Mouse (Mus musculus) heart, embryonic 10.5 days (tissue): ENCODE results near the gene Actg2. TPM values are rescaled to one million over a fixed set of nuclear protein-coding genes. Genes with fewer than 3 reads are reported as not detected.
"Not testable (repeated sequence)": the region's sequence is repeated elsewhere in the genome, so short reads cannot be mapped to it uniquely, and the experiment has no call there.

Source experiments
- DNase-seq: peaks from one replicate; pipeline ENCODE4 v3.0.0-alpha.2; 2017; ENCODE audit warnings: low spot score
- H3K27ac ChIP-seq: fragments of 300-500 bp; sonication (generic); 2 replicates; pipeline ENCODE4 v1.5.1; 2016; ENCODE audit warnings: mild to moderate bottlenecking
- H3K27me3 ChIP-seq: fragments of 300-500 bp; sonication (generic); 2 replicates; pipeline ENCODE4 v1.6.1; 2016; ENCODE audit warnings: mild to moderate bottlenecking; ENCODE audit not compliant: poor library complexity, insufficient read depth, severe bottlenecking
- H3K36me3 ChIP-seq: fragments of 300-500 bp; sonication (generic); 2 replicates; pipeline ENCODE4 v1.6.1; 2016; ENCODE audit warnings: mild to moderate bottlenecking, moderate library complexity
- H3K4me1 ChIP-seq: fragments of 300-500 bp; sonication (generic); 2 replicates; pipeline ENCODE4 v1.6.1; 2016; ENCODE audit warnings: mild to moderate bottlenecking
- H3K4me3 ChIP-seq: fragments of 300-500 bp; sonication (generic); 2 replicates; pipeline ENCODE4 v1.5.1; 2016; ENCODE audit warnings: mild to moderate bottlenecking, moderate library complexity
- H3K9me3 ChIP-seq: fragments of 300-500 bp; sonication (generic); 2 replicates; pipeline ENCODE4 v1.6.1; 2016; ENCODE audit warnings: mild to moderate bottlenecking, moderate library complexity
- WGBS: fragments of 180-500 bp; shearing (Covaris S2); methylation state at CpG from one replicate; pipeline ENCODE4 v1.1.7; 2016; 5-methylcytosine and 5-hydroxymethylcytosine counted together
- polyA plus RNA-seq: library from polyadenylated mRNA; unstranded; fragments of >200 nt; fragmentation: Nextera tagmentation; extraction: Ambion mirVana; gene quantifications from 2 replicates; pipeline ENCODE4 v1.2.1, GENCODE M21; 2016

Gene Actg2
- polyA plus RNA-seq = 1.7 and 7.0 TPM in 2 replicates

- DNase-seq = no peak
- Histone ChIP-seq H3K36me3 (no peaks in the 10 kb centered on the region), H3K27me3 (no peaks in the 10 kb centered on the region), H3K4me1 (peaks cover 20% of the 10 kb centered on the region), H3K27ac (peak within 1 kb of the TSS; percentile 47; the same call in 1 of the 2 replicates), H3K4me3 (no peak within 1 kb of the TSS), H3K9me3 (no peaks in the 10 kb centered on the region)
- 67% methylated on average over 12 of the region's 12 CpGs for WGBS
Measured at GRCm38 (mm10) chr6:83536028-83536794, at the start of gene Actg2. Gene Actg2 (minus strand): TSS chr6:83536265.

- not testable (repeated sequence) for H3K4me3 ChIP-seq, H3K27ac ChIP-seq, H3K4me1 ChIP-seq, H3K36me3 ChIP-seq, H3K9me3 ChIP-seq
- WGBS = 86% methylated on average over 9 of the region's 9 CpGs
- peak; percentile 45 for DNase-seq
- H3K27me3 ChIP-seq = peaks cover 12% of the 10 kb centered on the region
Measured at GRCm38 (mm10) chr6:83585328-83585727, 49.3 kb upstream of the Actg2 start.

GRCm38 (mm10) chr6:83583591-83583990 is 47.5 kb upstream of the Actg2 start:
- DNase-seq = peak; percentile 51
- Histone ChIP-seq H3K27me3 (peaks cover 13% of the 10 kb centered on the region), H3K4me3 (no peak overlapping the region), H3K9me3 (no peaks in the 10 kb centered on the region), H3K27ac (no peak overlapping the region), H3K36me3 (no peaks in the 10 kb centered on the region), H3K4me1 (peaks cover 3% of the 10 kb centered on the region; the same call in 1 of the 2 replicates)
- WGBS = 67% methylated on average over 2 of the region's 2 CpGs

GRCm38 (mm10) chr6:83582938-83583270 is 46.8 kb upstream of the Actg2 start:
- peak; percentile 79 for DNase-seq
- Histone ChIP-seq H3K4me1 (peaks cover 3% of the 10 kb centered on the region; the same call in 1 of the 2 replicates), H3K27me3 (peaks cover 13% of the 10 kb centered on the region), H3K36me3 (no peaks in the 10 kb centered on the region), H3K9me3 (no peaks in the 10 kb centered on the region), H3K27ac (no peak overlapping the region), H3K4me3 (no peak overlapping the region)
- 1% methylated on average over 6 of the region's 6 CpGs for WGBS

GRCm38 (mm10) chr6:83582135-83582937 is 46.3 kb upstream of the Actg2 start:
- WGBS = 45% methylated on average over 20 of the region's 20 CpGs

GRCm38 (mm10) chr6:83577534-83577933 is 41.5 kb upstream of the Actg2 start:
- peaks cover 8% of the 10 kb centered on the region; the same call in 1 of the 2 replicates for H3K4me1 ChIP-seq
- no peak for DNase-seq
- no peaks in the 10 kb centered on the region for H3K36me3 ChIP-seq
- no peak overlapping the region for H3K4me3 ChIP-seq
- H3K27ac ChIP-seq = no peak overlapping the region
- H3K27me3 ChIP-seq = peaks cover 28% of the 10 kb centered on the region
- no peaks in the 10 kb centered on the region for H3K9me3 ChIP-seq

More at GRCm38 (mm10) chr6:83582135-83582937, 46.3 kb upstream of the Actg2 start:
- no peak overlapping the region for H3K4me3 ChIP-seq
- H3K27me3 ChIP-seq = peaks cover 13% of the 10 kb centered on the region
- H3K36me3 ChIP-seq = no peaks in the 10 kb centered on the region
- H3K27ac ChIP-seq = no peak overlapping the region
- peaks cover 3% of the 10 kb centered on the region; the same call in 1 of the 2 replicates for H3K4me1 ChIP-seq
- no peaks in the 10 kb centered on the region for H3K9me3 ChIP-seq
- peak; percentile 69 for DNase-seq

- no peak for DNase-seq
- Histone ChIP-seq H3K9me3 (no peaks in the 10 kb centered on the region), H3K4me1 (peaks cover 15% of the 10 kb centered on the region), H3K27me3 (peaks cover 18% of the 10 kb centered on the region), H3K27ac (no peak overlapping the region), H3K4me3 (no peak overlapping the region), H3K36me3 (no peaks in the 10 kb centered on the region)
- WGBS = 76% methylated on average over 4 of the region's 4 CpGs
Measured at GRCm38 (mm10) chr6:83575609-83576008, 39.5 kb upstream of the Actg2 start.

GRCm38 (mm10) chr6:83572671-83573070 is 36.6 kb upstream of the Actg2 start, which contains the start of gene Stambp:
Gene Stambp (minus strand): TSS chr6:83572729.
- WGBS = 2% methylated on average over 7 of the region's 11 CpGs
- H3K9me3 ChIP-seq = no peaks in the 10 kb centered on the region
- peaks cover 15% of the 10 kb centered on the region; the same call in 1 of the 2 replicates for H3K27me3 ChIP-seq
- H3K36me3 ChIP-seq = peaks cover 6% of the 10 kb centered on the region; the same call in 1 of the 2 replicates
- H3K27ac ChIP-seq = peak within 1 kb of the TSS; percentile 91
- no peak for DNase-seq
- H3K4me1 ChIP-seq = peaks cover 23% of the 10 kb centered on the region
- H3K4me3 ChIP-seq = peak within 1 kb of the TSS; percentile 90

GRCm38 (mm10) chr6:83571840-83572667 is 36.0 kb upstream of the Actg2 start:
- peak overlapping the region; percentile 90 for H3K4me3 ChIP-seq
- H3K27ac ChIP-seq = peak overlapping the region; percentile 91
- peak; percentile 95 for DNase-seq
- no peaks in the 10 kb centered on the region for H3K9me3 ChIP-seq
- WGBS = 5% methylated on average over 37 of the region's 37 CpGs
- H3K27me3 ChIP-seq = peaks cover 15% of the 10 kb centered on the region; the same call in 1 of the 2 replicates
- peaks cover 6% of the 10 kb centered on the region; the same call in 1 of the 2 replicates for H3K36me3 ChIP-seq
- peaks cover 24% of the 10 kb centered on the region for H3K4me1 ChIP-seq

- 60% methylated on average over 20 of the region's 20 CpGs for WGBS
- Histone ChIP-seq H3K4me3 (no peak overlapping the region), H3K27me3 (peaks cover 2% of the 10 kb centered on the region; the same call in 1 of the 2 replicates), H3K27ac (no peak overlapping the region), H3K9me3 (no peaks in the 10 kb centered on the region), H3K36me3 (peaks cover 12% of the 10 kb centered on the region; the same call in 1 of the 2 replicates), H3K4me1 (peaks cover 31% of the 10 kb centered on the region)
- no peak for DNase-seq
Measured at GRCm38 (mm10) chr6:83568901-83569862, 33.1 kb upstream of the Actg2 start.

GRCm38 (mm10) chr6:83555972-83556371 is 19.9 kb upstream of the Actg2 start:
- no peak for DNase-seq
- Histone ChIP-seq H3K9me3 (no peaks in the 10 kb centered on the region), H3K27me3 (no peaks in the 10 kb centered on the region), H3K4me3 (no peak overlapping the region), H3K36me3 (peaks cover 36% of the 10 kb centered on the region), H3K4me1 (peaks cover 41% of the 10 kb centered on the region), H3K27ac (peak overlapping the region; percentile 43; the same call in 1 of the 2 replicates)
- 47% methylated on average over 6 of the region's 6 CpGs for WGBS
